Mouse (Mus musculus): ENCODE results near the gene Nup88. TPM values are rescaled to one million over a fixed set of nuclear protein-coding genes. Genes with fewer than 3 reads are reported as not detected.
"Not testable (repeated sequence)": the region's sequence is repeated elsewhere in the genome, so short reads cannot be mapped to it uniquely, and the experiment has no call there.

Nup88 gene
- total RNA-seq, 2 experiments from 2014 or later, result 47.0 TPM

- intact Hi-C loops (cut with DNase I), result loop anchor here (5.0 kb wide), 1 partner anchor 45 kb away; the partner anchor contains the start of genes Derl2 and Mis12
- no peak for DNase-seq (ENCODE audit: low spot score)
Observed at GRCm38 (mm10) chr11:70972586-70972985, 2.8 kb upstream of the Nup88 start.

DNA sequence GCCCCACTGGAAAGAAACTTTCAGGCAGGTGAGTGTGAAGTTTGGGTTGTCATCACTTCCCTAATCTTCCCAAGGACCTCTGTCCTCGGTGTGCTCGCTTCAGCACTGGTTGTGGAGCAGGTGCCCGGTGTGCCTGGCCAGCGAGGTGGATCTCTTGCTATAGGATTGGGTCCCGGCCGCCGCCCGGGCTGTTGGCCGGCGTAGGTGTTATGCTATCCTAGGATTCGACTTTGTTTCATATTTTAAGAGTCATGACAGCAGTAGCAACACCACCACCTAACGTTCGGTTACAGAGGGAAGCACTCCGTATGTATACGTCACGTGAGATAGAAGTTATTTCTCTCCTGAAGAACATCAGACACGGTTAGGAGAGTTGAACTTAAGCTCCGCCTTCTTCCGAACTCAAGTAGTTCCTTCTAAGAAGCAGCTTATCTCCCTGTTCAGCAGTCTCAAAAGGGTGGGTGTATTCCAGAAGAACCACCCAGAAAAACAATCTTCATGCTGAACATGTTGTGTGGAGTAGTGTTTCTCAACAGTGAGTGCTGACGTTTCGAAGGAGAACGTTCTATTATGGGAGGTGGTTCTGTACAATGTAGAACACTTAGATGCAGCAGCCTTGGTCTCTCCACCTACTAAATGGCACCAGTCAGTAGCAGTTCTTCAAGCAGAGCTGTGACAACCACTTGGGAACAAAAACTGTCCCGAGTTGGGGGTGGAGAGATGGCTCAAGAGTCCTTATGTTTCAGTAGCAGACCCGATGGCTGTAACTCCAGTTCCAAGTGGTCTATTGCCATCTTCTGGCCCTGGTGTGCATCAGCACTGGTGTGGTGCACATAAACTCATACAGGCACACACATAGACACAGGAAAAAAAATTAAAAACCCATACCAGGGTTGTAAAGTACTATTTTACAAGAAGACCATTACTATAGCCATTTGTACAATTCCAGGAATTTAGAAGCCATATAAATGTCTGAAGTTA lies 1.1 kb upstream of the Nup88 start:
- no peak for DNase-seq (ENCODE audit: low spot score)

GRCm38 (mm10) chr11:70969271-70969794 lies 440 bp downstream of the Nup88 start:
- intact Hi-C loops (cut with DNase I), result no loop called here

More for the DNA sequence above, 1.1 kb upstream of the Nup88 start:
- intact Hi-C loops (cut with DNase I), result loop anchor here (5.0 kb wide), 1 partner anchor 46 kb away; the partner anchor contains the start of genes Derl2 and Mis12

DNA sequence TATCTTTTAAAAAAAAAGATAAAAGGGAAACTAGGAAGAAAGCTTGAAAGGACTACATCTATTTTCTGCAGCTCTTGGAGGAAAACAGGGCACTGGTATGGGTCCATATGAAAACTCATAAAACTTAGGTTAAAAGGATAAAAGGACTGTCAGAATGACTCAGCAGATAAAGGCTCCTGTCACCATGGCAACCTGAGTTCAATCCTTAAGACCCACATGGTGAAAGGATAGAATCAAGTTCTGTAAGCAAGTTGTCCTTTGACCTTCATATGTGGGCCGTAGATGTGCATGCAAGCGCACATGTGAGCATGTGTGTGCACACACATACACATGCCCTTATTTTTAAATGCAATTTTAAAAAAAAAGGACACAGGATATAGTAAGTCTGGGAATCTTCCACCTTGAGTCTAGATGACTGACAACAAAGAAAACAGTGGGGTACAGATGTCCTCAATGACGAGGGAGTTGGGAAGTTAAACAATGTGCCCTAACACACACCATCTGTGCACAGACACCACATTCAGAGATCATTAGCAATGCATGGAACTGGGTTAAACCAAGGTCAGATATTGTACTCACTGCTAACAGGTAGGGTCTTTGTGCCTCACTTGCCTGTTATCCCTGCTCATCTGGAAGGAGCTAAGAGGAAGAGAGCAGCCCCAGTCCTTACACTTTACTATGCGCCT lies 5.4 kb downstream of the Nup88 start:
- no peak for DNase-seq (ENCODE audit: low spot score)
- intact Hi-C loops (cut with DNase I), result no loop called here

More at GRCm38 (mm10) chr11:70969271-70969794, 440 bp downstream of the Nup88 start:
- DNase-seq (ENCODE audit: low spot score), result no peak

GRCm38 (mm10) chr11:70960786-70961554 lies 8.8 kb downstream of the Nup88 start:
- intact Hi-C loops (cut with DNase I), result no loop called here
- DNase-seq (ENCODE audit: low spot score), result no peak

GRCm38 (mm10) chr11:70954711-70955110 lies 15.1 kb downstream of the Nup88 start:
- intact Hi-C loops (cut with DNase I), result no loop called here
- DNase-seq (ENCODE audit: low spot score), result no peak

DNA sequence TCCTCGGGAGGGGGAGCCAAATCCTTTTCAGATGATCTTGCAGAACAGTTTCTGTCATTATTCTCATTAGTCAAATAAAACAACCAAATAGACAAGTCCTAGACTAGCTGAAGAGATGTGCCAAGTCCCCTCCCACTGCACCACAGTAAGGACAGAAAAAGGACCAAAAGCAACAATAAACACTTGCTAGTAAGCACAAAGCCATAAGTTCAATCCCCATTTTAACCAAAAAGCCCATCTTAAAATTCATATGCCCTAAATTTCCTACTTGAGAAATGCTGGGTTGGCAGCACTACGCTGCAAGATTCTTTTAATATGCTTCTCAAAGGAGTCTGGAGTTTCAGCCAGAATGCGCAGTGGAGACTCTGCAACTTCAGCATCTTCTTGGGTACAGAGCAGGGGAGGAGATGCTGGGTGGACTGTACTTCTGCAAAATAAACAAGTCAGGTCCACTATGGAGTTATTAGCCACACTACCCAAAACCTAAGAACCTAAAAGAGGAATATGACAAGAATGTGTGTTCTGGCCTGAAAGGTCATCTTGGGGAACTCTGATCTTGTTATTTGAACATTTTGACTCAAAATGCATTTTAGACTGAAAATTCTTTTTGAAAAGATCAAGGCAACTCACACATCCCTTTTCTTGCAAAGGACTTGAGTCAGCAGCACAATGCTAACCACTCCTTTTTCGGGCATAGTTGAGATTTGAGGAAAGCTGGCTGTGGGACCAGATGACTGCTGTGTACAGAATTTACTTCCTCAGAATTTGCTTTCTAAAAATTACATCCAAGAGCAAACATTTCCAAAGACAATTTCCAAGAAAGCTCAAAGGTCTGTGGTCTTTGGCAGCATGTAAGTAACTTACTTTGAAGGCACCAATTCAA lies 24.6 kb downstream of the Nup88 start:
- no peak for DNase-seq (ENCODE audit: low spot score)

DNA sequence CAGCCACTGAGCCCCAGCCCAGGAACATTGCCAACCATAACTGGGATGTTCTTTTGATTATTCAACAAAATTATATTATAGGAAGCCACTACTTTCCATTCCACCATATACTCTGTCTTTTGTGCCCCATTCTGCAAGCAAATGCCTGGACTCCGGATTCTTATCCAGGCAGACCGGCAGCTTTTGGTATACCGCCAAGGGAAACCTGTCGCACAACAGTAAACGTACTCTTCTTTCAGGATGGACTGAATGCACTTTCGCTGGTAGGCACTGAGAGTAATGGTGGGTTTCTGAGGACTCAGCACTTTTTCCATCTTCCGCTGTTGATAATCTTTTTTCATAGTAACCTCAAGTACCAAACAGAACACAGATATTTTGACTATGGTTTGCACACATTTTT lies 26.1 kb downstream of the Nup88 start:
- no peak for DNase-seq (ENCODE audit: low spot score)

More for the DNA sequence above, 24.6 kb downstream of the Nup88 start:
- intact Hi-C loops (cut with DNase I), result no loop called here

GRCm38 (mm10) chr11:70942596-70942995 lies 27.2 kb downstream of the Nup88 start:
- intact Hi-C loops (cut with DNase I), result no loop called here

More for the DNA sequence above, 26.1 kb downstream of the Nup88 start:
- intact Hi-C loops (cut with DNase I), result no loop called here

GRCm38 (mm10) chr11:70935316-70935715 lies 34.5 kb downstream of the Nup88 start:
- DNase-seq (ENCODE audit: low spot score), result no peak

More at GRCm38 (mm10) chr11:70942596-70942995, 27.2 kb downstream of the Nup88 start:
- no peak for DNase-seq (ENCODE audit: low spot score)

DNA sequence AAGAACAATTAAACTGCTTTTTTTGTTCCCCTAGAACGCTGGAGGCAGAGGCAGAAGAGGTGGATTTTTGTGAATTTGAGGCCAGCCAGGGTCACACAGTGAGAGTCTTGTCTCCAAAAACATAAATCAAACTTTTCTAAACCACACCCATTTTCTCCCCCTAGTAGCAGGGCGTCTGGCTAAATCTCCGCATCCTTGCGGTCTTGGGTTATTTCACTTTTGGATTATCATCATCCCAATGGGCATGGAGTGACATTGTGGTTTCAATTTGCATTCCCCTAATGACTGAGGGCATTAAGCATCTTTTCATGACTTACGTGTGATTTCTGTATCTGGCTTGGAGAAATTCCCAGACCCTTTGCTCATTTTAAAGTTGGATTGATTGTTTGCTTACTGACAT lies 38.3 kb downstream of the Nup88 start:
- DNase-seq (ENCODE audit: low spot score), result no peak
- intact Hi-C loops (cut with DNase I), result no loop called here

More at GRCm38 (mm10) chr11:70935316-70935715, 34.5 kb downstream of the Nup88 start:
- intact Hi-C loops (cut with DNase I), result no loop called here

- DNase-seq (ENCODE audit: low spot score), result no peak
- intact Hi-C loops (cut with DNase I), result no loop called here
Observed at GRCm38 (mm10) chr11:70919524-70919923, 50.2 kb downstream of the Nup88 start.

- DNase-seq (ENCODE audit: low spot score), result no peak
- intact Hi-C loops (cut with DNase I), result no loop called here
Observed at GRCm38 (mm10) chr11:70917896-70918295, 51.9 kb downstream of the Nup88 start.

DNA sequence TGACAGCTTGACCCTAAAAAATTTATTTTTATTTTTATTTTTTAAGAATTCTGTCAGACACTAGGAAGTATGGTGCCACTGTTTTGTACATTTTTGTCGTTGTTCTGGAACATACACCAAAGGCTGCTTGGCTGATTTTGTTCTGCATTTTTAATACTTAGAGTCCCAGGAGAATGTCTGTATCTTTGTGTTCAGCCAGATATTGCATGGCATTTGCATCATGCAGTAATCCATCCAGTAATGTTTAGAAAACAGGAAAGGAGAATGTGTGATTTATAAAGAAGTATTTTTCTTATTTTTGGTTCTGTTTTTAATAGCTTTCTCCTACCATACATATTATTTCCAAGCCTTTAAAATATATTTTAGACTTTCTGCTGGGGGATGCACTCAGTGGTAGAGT lies 57.9 kb downstream of the Nup88 start:
- no peak for DNase-seq (ENCODE audit: low spot score)
- intact Hi-C loops (cut with DNase I), result no loop called here

- DNase-seq (ENCODE audit: low spot score), result no peak
- intact Hi-C loops (cut with DNase I), result no loop called here
Observed at GRCm38 (mm10) chr11:70911323-70911722, 58.5 kb downstream of the Nup88 start.

- intact Hi-C loops (cut with DNase I), result no loop called here
- no peak for DNase-seq (ENCODE audit: low spot score)
Observed at GRCm38 (mm10) chr11:70906681-70907080, 63.1 kb downstream of the Nup88 start.

DNA sequence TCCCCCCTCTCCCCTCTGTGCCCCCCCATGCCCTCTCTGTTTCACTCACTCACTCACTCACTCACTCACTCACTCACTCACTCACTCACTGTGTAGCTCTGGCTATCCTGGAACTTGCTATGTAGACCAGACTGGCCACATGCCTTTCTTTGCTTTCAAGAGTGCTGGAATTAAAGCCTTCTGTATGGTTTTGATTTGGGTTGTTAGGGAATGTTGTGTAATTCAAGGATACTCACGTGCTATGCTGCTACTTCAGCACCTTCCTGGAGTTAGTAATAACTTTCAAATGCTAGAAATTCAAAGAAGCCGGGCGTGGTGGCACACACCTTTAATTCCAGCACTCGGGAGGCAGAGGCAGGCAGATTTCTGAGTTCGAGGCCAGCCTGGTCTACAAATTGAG lies 71.6 kb downstream of the Nup88 start:
- intact Hi-C loops (cut with DNase I); DNase-seq (ENCODE audit: low spot score): not testable (repeated sequence)

- intact Hi-C loops (cut with DNase I), result no loop called here
Observed at GRCm38 (mm10) chr11:70897680-70898079, 72.1 kb downstream of the Nup88 start.

More at GRCm38 (mm10) chr11:70897680-70898079, 72.1 kb downstream of the Nup88 start:
- no peak for DNase-seq (ENCODE audit: low spot score)

Data from heart, postnatal 25 days (tissue).